Mouse (Mus musculus) small intestine, adult 2 months (tissue): ENCODE measurements around the gene Kpna2.
A peak's percentile ranks its signal among the peaks of the same experiment; 100 is the strongest.

Source experiments
- CTCF ChIP-seq: fragments of 200-500 bp; IDR thresholded peaks from 2 replicates; pipeline ENCODE4 v1.5.1; 2012; ENCODE audit warnings: low read depth, mild to moderate bottlenecking, control low read depth, inconsistent platforms, low read length, moderate library complexity, mixed read lengths; ENCODE audit not compliant: insufficient replicate concordance, insufficient read length; ENCODE audit errors: extremely low read depth
- POLR2A ChIP-seq: fragments of 200-500 bp; IDR thresholded peaks from 2 replicates; pipeline ENCODE4 v1.6.1; 2012; ENCODE audit warnings: low read depth, mild to moderate bottlenecking, control low read depth, inconsistent platforms, low read length, moderate library complexity

DNA sequence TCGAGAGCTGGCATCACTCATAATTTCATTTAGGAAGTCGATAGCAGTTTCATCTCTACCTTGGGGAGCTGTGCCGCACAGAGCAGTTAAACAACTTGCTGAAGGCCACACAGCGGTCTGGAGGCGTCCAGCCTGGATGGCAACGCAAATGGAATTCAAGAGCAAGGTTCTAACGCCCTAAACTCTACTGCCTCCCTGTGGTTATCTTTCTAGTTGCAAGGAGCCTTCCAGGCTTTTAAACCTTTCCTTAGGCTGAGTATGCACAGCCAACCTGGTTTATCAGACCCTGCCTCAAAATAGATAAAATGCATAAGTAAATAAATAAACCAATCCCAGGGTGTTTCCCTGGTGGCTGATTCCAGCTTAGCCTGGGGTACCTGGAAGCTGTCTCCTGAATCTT, 18.9 kb downstream of the Kpna2 start:
- TF ChIP-seq CTCF (peak; percentile 65; the same call in 1 of the 2 replicates), POLR2A (no peak)
